Comparison of ENCODE assay signal across 10 mouse cellular contexts in genomic region chr9:61309768-61310493, GRCm38 (mm10).
DNase-seq lines count a peak whose midpoint lies in the region; ATAC-seq and TF ChIP-seq lines count a peak whose summit lies in the region.
"Had no signal": no experiment of that assay in that cellular context is flagged by ENCODE, and none has a peak within 500 bp of the region (broad histone marks: within the 10 kb centered on the region; RNA-seq: fewer than 3 reads in every experiment).

No protein-coding gene starts in this region.

- no peak overlapping the region for H3K27ac ChIP-seq in midbrain, postnatal 0 days (ENCODE audit: low read depth, low read length)
- no peak overlapping the region for H3K27ac ChIP-seq in midbrain, embryonic 11.5 days (ENCODE audit: low read depth, low read length)
- H3K27ac ChIP-seq: hindbrain, embryonic 12.5 days; left cerebral cortex, adult 2 months had no signal

- no peak for TF ChIP-seq CTCF in midbrain, postnatal 0 days (IDR thresholded peaks at IDR 0.05)

- H3K4me3 ChIP-seq in midbrain, postnatal 0 days (ENCODE audit: low read depth, low read length), result no peak overlapping the region
- no peak overlapping the region for H3K4me3 ChIP-seq in midbrain, embryonic 11.5 days (ENCODE audit: low read depth, low read length)
- H3K4me3 ChIP-seq: hindbrain, embryonic 12.5 days; left cerebral cortex, adult 2 months had no signal

- 0 out of 2 replicates have a peak, but pooled peaks cover 4% of the 10 kb centered on the region for H3K4me1 ChIP-seq in midbrain, postnatal 0 days (ENCODE audit: insufficient read depth, low read length)
- no peaks in the 10 kb centered on the region for H3K4me1 ChIP-seq in midbrain, embryonic 11.5 days (ENCODE audit: control insufficient read depth, insufficient read depth, low read length)

- no peak overlapping the region for H3K9ac ChIP-seq in midbrain, postnatal 0 days (replicated peaks; ENCODE audit: low read length, poor library complexity, severe bottlenecking)
- H3K9ac ChIP-seq in midbrain, embryonic 11.5 days (ENCODE audit: low read length), result no peak overlapping the region
- H3K9ac ChIP-seq: hindbrain, embryonic 12.5 days had no signal

- H3K4me2 ChIP-seq in midbrain, postnatal 0 days (ENCODE audit: low read depth, low read length, poor library complexity, severe bottlenecking), result no peak overlapping the region
- no peak overlapping the region for H3K4me2 ChIP-seq in midbrain, embryonic 11.5 days
- H3K4me2 ChIP-seq: hindbrain, embryonic 12.5 days had no signal

- H3K9me3 ChIP-seq in midbrain, postnatal 0 days (ENCODE audit: low read length), result no peaks in the 10 kb centered on the region
- H3K9me3 ChIP-seq in midbrain, embryonic 11.5 days (ENCODE audit: control insufficient read depth, low read length), result no peaks in the 10 kb centered on the region
- H3K9me3 ChIP-seq: hindbrain, embryonic 12.5 days had no signal

- intact Hi-C loops in gastrocnemius, postnatal 14 days (cut with DNase I; ENCODE audit: low total_unique reads), result no loop called here

- DNase-seq in frontal cortex, postnatal 36 days (ENCODE audit: low spot score in 2 of 2), result peak; percentile 17 to 34
- DNase-seq in midbrain, postnatal 0 days (ENCODE audit: low spot score), result peak; percentile 29
- no peak for DNase-seq in midbrain, embryonic 11.5 days (ENCODE audit: low spot score, missing footprints)
- DNase-seq in gastrocnemius, postnatal 14 days, result peak; percentile 63
- peak; percentile 22 for DNase-seq in right cerebral cortex, postnatal 25 days
- DNase-seq in testis, postnatal 10 days (ENCODE audit: low spot score), result no peak
- DNase-seq in thymus, postnatal 14 days, result no peak

- ATAC-seq in frontal cortex, adult (ENCODE audit: low TSS enrichment), result no peak
- no peak for ATAC-seq in midbrain, postnatal 0 days (ENCODE audit: low FRiP score)
- ATAC-seq in midbrain, embryonic 11.5 days (ENCODE audit: low FRiP score), result no peak

- 74% methylated on average over 8 of the region's 8 CpGs for WGBS in midbrain, postnatal 0 days
- WGBS in midbrain, embryonic 11.5 days, result 75% methylated on average over 8 of the region's 8 CpGs

- H3K27me3 ChIP-seq in midbrain, postnatal 0 days (ENCODE audit: insufficient read depth, low read length), result peaks cover 3% of the 10 kb centered on the region; the same call in 1 of the 2 replicates
- H3K27me3 ChIP-seq in midbrain, embryonic 11.5 days (ENCODE audit: control insufficient read depth, insufficient read depth, low read length), result no peaks in the 10 kb centered on the region; the same call in 1 of the 2 replicates

- no peaks in the 10 kb centered on the region for H3K36me3 ChIP-seq in midbrain, postnatal 0 days (ENCODE audit: insufficient read depth, low read length)
- H3K36me3 ChIP-seq in midbrain, embryonic 11.5 days (ENCODE audit: control insufficient read depth, insufficient read depth, low read length), result no peaks in the 10 kb centered on the region
- H3K36me3 ChIP-seq: hindbrain, embryonic 12.5 days had no signal

Comparison
In these comparisons a context has a peak if more than half of its experiments do, and no peak if none do; other contexts are left out.
1. DNase-seq: peak in frontal cortex, postnatal 36 days (2 of 2), midbrain, postnatal 0 days (single experiment), gastrocnemius, postnatal 14 days (single experiment) and right cerebral cortex, postnatal 25 days (single experiment); none in midbrain, embryonic 11.5 days (single experiment), testis, postnatal 10 days (single experiment) and thymus, postnatal 14 days (single experiment).